7 mouse cellular contexts compared by ENCODE assay signal in genomic region chr11:117275999-117276398, GRCm38 (mm10).
A peak's percentile ranks its signal among the peaks of the same experiment; 100 is the strongest.
DNase-seq lines count a peak whose midpoint lies in the region; ATAC-seq and TF ChIP-seq lines count a peak whose summit lies in the region.

No protein-coding gene starts in this region.

- H3K27me3 ChIP-seq in heart, embryonic 10.5 days (ENCODE audit: insufficient read depth, poor library complexity, severe bottlenecking): peaks cover 27% of the 10 kb centered on the region
- no peaks in the 10 kb centered on the region for H3K27me3 ChIP-seq in kidney, postnatal 0 days (ENCODE audit: insufficient read depth, low read length)
- no peaks in the 10 kb centered on the region for H3K27me3 ChIP-seq in neural tube, embryonic 14.5 days (ENCODE audit: control insufficient read depth, insufficient read depth, low read length)

- 0 out of 2 replicates have a peak overlapping the region, but pooled peaks have one; percentile 23 for H3K27ac ChIP-seq in heart, embryonic 10.5 days
- H3K27ac ChIP-seq in kidney, postnatal 0 days: peak overlapping the region; percentile 77
- no peak overlapping the region for H3K27ac ChIP-seq in neural tube, embryonic 14.5 days (ENCODE audit: low read depth, low read length)

- ATAC-seq in kidney, postnatal 0 days (replicated peaks; ENCODE audit: low FRiP score, low read depth): no peak; the same call in 1 of the 2 replicates
- ATAC-seq in neural tube, embryonic 14.5 days (ENCODE audit: low read depth): no peak

- peaks cover 6% of the 10 kb centered on the region for H3K36me3 ChIP-seq in heart, embryonic 10.5 days
- no peaks in the 10 kb centered on the region for H3K36me3 ChIP-seq in kidney, postnatal 0 days (ENCODE audit: insufficient read depth, low read length)
- no peaks in the 10 kb centered on the region for H3K36me3 ChIP-seq in neural tube, embryonic 14.5 days (ENCODE audit: control insufficient read depth, insufficient read depth, low read length)

- DNase-seq in Muller cell, postnatal 12 days (ENCODE audit: inconsistent ontology term): peak; percentile 86
- DNase-seq in adrenal gland, adult 18-20 months (ENCODE audit: low spot score in 2 of 2): peak; percentile 55 to 59
- DNase-seq in heart, embryonic 10.5 days (ENCODE audit: low spot score): no peak
- DNase-seq in kidney, postnatal 0 days (ENCODE audit: low spot score): peak; percentile 65
- no peak for DNase-seq in left cerebral cortex, adult 8-10 months (ENCODE audit: low spot score in 2 of 2)
- DNase-seq in embryo, embryonic 9.5 days (ENCODE audit: extremely low spot score): no peak

- WGBS in heart, embryonic 10.5 days: 34% methylated on average over 6 of the region's 6 CpGs
- WGBS in kidney, postnatal 0 days: 42% methylated on average over 6 of the region's 6 CpGs
- 27% methylated on average over 6 of the region's 6 CpGs for WGBS in neural tube, embryonic 14.5 days

- peaks cover 94% of the 10 kb centered on the region for H3K4me1 ChIP-seq in heart, embryonic 10.5 days
- H3K4me1 ChIP-seq in kidney, postnatal 0 days (replicated peaks; ENCODE audit: insufficient read depth, low read length): peaks cover 52% of the 10 kb centered on the region
- 0 out of 2 replicates have a peak, but pooled peaks cover 15% of the 10 kb centered on the region for H3K4me1 ChIP-seq in neural tube, embryonic 14.5 days (ENCODE audit: control insufficient read depth, insufficient read depth, low read length)

- H3K9ac ChIP-seq in kidney, postnatal 0 days (ENCODE audit: low read depth, low read length): 0 out of 2 replicates have a peak overlapping the region, but pooled peaks have one; percentile 18
- 0 out of 2 replicates have a peak overlapping the region, but pooled peaks have one; percentile 11 for H3K9ac ChIP-seq in neural tube, embryonic 14.5 days (replicated peaks; ENCODE audit: low read depth, low read length)

- no peaks in the 10 kb centered on the region for H3K9me3 ChIP-seq in heart, embryonic 10.5 days
- no peaks in the 10 kb centered on the region for H3K9me3 ChIP-seq in kidney, postnatal 0 days (replicated peaks; ENCODE audit: low read length)
- no peaks in the 10 kb centered on the region for H3K9me3 ChIP-seq in neural tube, embryonic 14.5 days (ENCODE audit: control insufficient read depth, low read length)

- no peak for TF ChIP-seq CTCF in kidney, postnatal 0 days (IDR thresholded peaks at IDR 0.05; ENCODE audit: low read depth)

- no peak overlapping the region for H3K4me2 ChIP-seq in kidney, postnatal 0 days (ENCODE audit: low read length)
- H3K4me2 ChIP-seq in neural tube, embryonic 14.5 days (ENCODE audit: low read depth, low read length): no peak overlapping the region

- no peak overlapping the region for H3K4me3 ChIP-seq in heart, embryonic 10.5 days
- no peak overlapping the region for H3K4me3 ChIP-seq in kidney, postnatal 0 days (replicated peaks; ENCODE audit: low read depth, low read length)
- no peak overlapping the region for H3K4me3 ChIP-seq in neural tube, embryonic 14.5 days (ENCODE audit: low read depth, low read length)

Comparison
In these comparisons a context has a peak if more than half of its experiments do, and no peak if none do; other contexts are left out.
1. DNase-seq: peak in Muller cell, postnatal 12 days (single experiment), adrenal gland, adult 18-20 months (2 of 2) and kidney, postnatal 0 days (single experiment); none in heart, embryonic 10.5 days (single experiment), left cerebral cortex, adult 8-10 months (0 of 2) and embryo, embryonic 9.5 days (single experiment).